In the genomic region with DNA sequence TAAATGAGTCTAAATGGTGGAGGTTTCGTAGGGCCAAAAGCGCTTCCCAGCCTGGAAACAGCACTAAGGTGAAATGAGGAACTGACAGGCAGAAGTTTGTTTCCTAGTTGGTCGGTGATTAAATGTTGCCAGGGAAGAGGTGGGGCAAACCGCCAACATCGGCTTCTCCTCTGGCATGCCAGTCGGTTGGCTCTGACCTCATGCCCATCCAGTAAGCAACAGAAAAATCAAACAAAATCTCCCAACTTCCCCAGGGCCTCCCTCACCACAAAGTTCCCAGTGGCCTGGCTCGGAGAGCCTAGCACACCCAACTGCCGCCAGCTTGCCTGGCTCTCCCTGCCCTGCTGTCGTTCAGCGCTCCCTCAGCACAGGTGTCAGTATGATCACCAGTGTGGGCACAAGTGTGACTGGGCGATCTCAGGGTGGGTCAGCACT, we compare ENCODE assay signal across 8 mouse cellular contexts. TPM values are rescaled to one million over a fixed set of nuclear protein-coding genes. Genes with fewer than 3 reads are reported as not detected.
DNase-seq lines count a peak whose midpoint lies in the region; ATAC-seq lines count a peak whose summit lies in the region.

No protein-coding gene starts in this region.

- H3K4me3 ChIP-seq in midbrain, embryonic 13.5 days (replicated peaks) = no peak overlapping the region
- H3K4me3 ChIP-seq in midbrain, embryonic 16.5 days (ENCODE audit: low read depth, low read length) = no peak overlapping the region

- no peak overlapping the region for H3K4me2 ChIP-seq in midbrain, embryonic 13.5 days (replicated peaks)
- no peak overlapping the region for H3K4me2 ChIP-seq in midbrain, embryonic 16.5 days (ENCODE audit: low read length)

- 84% methylated on average over 11 of the region's 11 CpGs for WGBS in midbrain, embryonic 13.5 days
- 89% methylated on average over 11 of the region's 11 CpGs for WGBS in midbrain, embryonic 16.5 days

- H3K27ac ChIP-seq in midbrain, embryonic 13.5 days = no peak overlapping the region
- H3K27ac ChIP-seq in midbrain, embryonic 16.5 days (ENCODE audit: low read length) = no peak overlapping the region

- no peaks in the 10 kb centered on the region for H3K27me3 ChIP-seq in midbrain, embryonic 13.5 days
- H3K27me3 ChIP-seq in midbrain, embryonic 16.5 days (ENCODE audit: control insufficient read depth, insufficient read depth, low read depth, low read length) = no peaks in the 10 kb centered on the region

- no peak overlapping the region for H3K9ac ChIP-seq in midbrain, embryonic 13.5 days (replicated peaks)
- H3K9ac ChIP-seq in midbrain, embryonic 16.5 days (ENCODE audit: low read depth, low read length) = no peak overlapping the region

- peaks cover 5% of the 10 kb centered on the region; the same call in 1 of the 2 replicates for H3K4me1 ChIP-seq in midbrain, embryonic 13.5 days (replicated peaks)
- no peaks in the 10 kb centered on the region for H3K4me1 ChIP-seq in midbrain, embryonic 16.5 days (ENCODE audit: control insufficient read depth, insufficient read depth, low read length)

- no peak for DNase-seq in cerebellum, adult 11 months
- peak; percentile 28 for DNase-seq in gastrocnemius, postnatal 25 days
- peak; percentile 36 for DNase-seq in ovary, postnatal 14 days (ENCODE audit: low spot score)
- DNase-seq in spleen, postnatal 36 days (ENCODE audit: low spot score in 2 of 2) = no peak
- no peak for DNase-seq in frontal cortex, postnatal 14 days (ENCODE audit: low spot score in 2 of 2)

- H3K36me3 ChIP-seq in midbrain, embryonic 13.5 days = no peaks in the 10 kb centered on the region
- H3K36me3 ChIP-seq in midbrain, embryonic 16.5 days (ENCODE audit: control insufficient read depth, insufficient read depth, low read length) = no peaks in the 10 kb centered on the region

- ATAC-seq in cerebellum, adult (ENCODE audit: insufficient number of reproducible peaks, low FRiP score, low TSS enrichment) = peak; percentile 15; the same call in 1 of the 2 replicates
- 0 out of 2 replicates have a peak, but pooled peaks have one; percentile 37 for ATAC-seq in midbrain, embryonic 13.5 days
- no peak for ATAC-seq in midbrain, embryonic 16.5 days

- H3K9me3 ChIP-seq in midbrain, embryonic 13.5 days = no peaks in the 10 kb centered on the region
- no peaks in the 10 kb centered on the region for H3K9me3 ChIP-seq in midbrain, embryonic 16.5 days (replicated peaks; ENCODE audit: control insufficient read depth, low read length, poor library complexity, severe bottlenecking)

RNA-seq across cellular contexts. Expression of a gene that starts 31.3 kb away (rescaled TPM):
- polyA plus RNA-seq in midbrain, embryonic 13.5 days (2015; fragmentation: Nextera tagmentation; extraction: Ambion mirVana) = 1.5 and 1.6 TPM in 2 replicates
- 2.0 and 2.1 TPM in 2 replicates for polyA plus RNA-seq in midbrain, embryonic 16.5 days (2015; fragmentation: Nextera tagmentation; extraction: Ambion mirVana)
- 10 to 100 TPM in 1 of 2 experiments, 1 to 10 TPM in 1; 9.0 to 10.7 TPM for total RNA-seq in gastrocnemius, postnatal 25 days (2021)

Comparison
In these comparisons a context has a peak if more than half of its experiments do, and no peak if none do; other contexts are left out.
1. DNase-seq: peak in gastrocnemius, postnatal 25 days (single experiment) and ovary, postnatal 14 days (single experiment); none in cerebellum, adult 11 months (single experiment), spleen, postnatal 36 days (0 of 2) and frontal cortex, postnatal 14 days (0 of 2).